Mouse (Mus musculus) c-Kit-positive CD71-positive TER-119-positive erythroid progenitor cells, embryonic 14.5 days (primary cell): ENCODE data around the gene E330034G19Rik.
"Not testable (repeated sequence)": the region's sequence is repeated elsewhere in the genome, so short reads cannot be mapped to it uniquely, and the experiment has no call there.

ENCODE experiments used
- DNase-seq: peaks from one replicate; pipeline ENCODE4 v3.0.0-alpha.2; 2013; ENCODE audit warnings: low spot score

The E330034G19Rik gene

GRCm38 (mm10) chr14:24292914-24293313 lies at the start of gene E330034G19Rik:
Gene E330034G19Rik (plus strand): TSS chr14:24293214.
- DNase-seq = no peak

GRCm38 (mm10) chr14:24244330-24245176 lies 48.5 kb upstream of the E330034G19Rik start:
- no peak for DNase-seq

- DNase-seq = no peak
Observed at GRCm38 (mm10) chr14:24245177-24246081, 47.6 kb upstream of the E330034G19Rik start, which contains the start of gene Dlg5. Gene Dlg5 (minus strand): TSS chr14:24245920.

GRCm38 (mm10) chr14:24249926-24250325 lies 43.1 kb upstream of the E330034G19Rik start:
- no peak for DNase-seq

GRCm38 (mm10) chr14:24251326-24251725 lies 41.7 kb upstream of the E330034G19Rik start:
- DNase-seq = no peak

- DNase-seq = no peak
Observed at GRCm38 (mm10) chr14:24253611-24254202, 39.3 kb upstream of the E330034G19Rik start.

- DNase-seq = no peak
Observed at GRCm38 (mm10) chr14:24255956-24256355, 37.1 kb upstream of the E330034G19Rik start.

GRCm38 (mm10) chr14:24260391-24260790 lies 32.6 kb upstream of the E330034G19Rik start:
- no peak for DNase-seq

- DNase-seq = no peak
Observed at GRCm38 (mm10) chr14:24262382-24262781, 30.6 kb upstream of the E330034G19Rik start.

GRCm38 (mm10) chr14:24262915-24263314 lies 30.1 kb upstream of the E330034G19Rik start:
- DNase-seq = no peak

- DNase-seq = no peak
Observed at GRCm38 (mm10) chr14:24269571-24269970, 23.4 kb upstream of the E330034G19Rik start.

- DNase-seq = no peak
Observed at GRCm38 (mm10) chr14:24273575-24273974, 19.4 kb upstream of the E330034G19Rik start.

GRCm38 (mm10) chr14:24275534-24275933 lies 17.5 kb upstream of the E330034G19Rik start:
- peak; percentile 8 for DNase-seq

GRCm38 (mm10) chr14:24281278-24281677 lies 11.7 kb upstream of the E330034G19Rik start:
- no peak for DNase-seq

- no peak for DNase-seq
Observed at GRCm38 (mm10) chr14:24282276-24282675, 10.7 kb upstream of the E330034G19Rik start.

- no peak for DNase-seq
Observed at GRCm38 (mm10) chr14:24286136-24286535, 6.9 kb upstream of the E330034G19Rik start.

GRCm38 (mm10) chr14:24290726-24291125 lies 2.3 kb upstream of the E330034G19Rik start:
- no peak for DNase-seq

- DNase-seq = no peak
Observed at GRCm38 (mm10) chr14:24293631-24294030, 617 bp downstream of the E330034G19Rik start.

GRCm38 (mm10) chr14:24302126-24302525 lies 9.1 kb downstream of the E330034G19Rik start:
- not testable (repeated sequence) for DNase-seq

GRCm38 (mm10) chr14:24306667-24307066 lies 13.7 kb downstream of the E330034G19Rik start:
- DNase-seq = no peak

- DNase-seq = no peak
Observed at GRCm38 (mm10) chr14:24307146-24307545, 14.1 kb downstream of the E330034G19Rik start.

GRCm38 (mm10) chr14:24311110-24311509 lies 18.1 kb downstream of the E330034G19Rik start:
- DNase-seq = peak; percentile 37
